Mouse (Mus musculus) kidney, adult 2 months (tissue): ENCODE results near the gene Il31ra. TPM values are rescaled to one million over a fixed set of nuclear protein-coding genes. Genes with fewer than 3 reads are reported as not detected.

Experiments
- DNase-seq: peaks from one replicate; pipeline ENCODE4 v3.0.0; 2021
- H3K27ac ChIP-seq: fragments of 200-500 bp; 2 replicates; pipeline ENCODE4 v1.5.1; 2012; ENCODE audit warnings: low read depth, low read length, control low read depth, inconsistent platforms; ENCODE audit not compliant: insufficient read depth
- H3K27me3 ChIP-seq: fragments of 200-500 bp; replicated peaks from 2 replicates; pipeline ENCODE4 v1.6.1; 2012; ENCODE audit warnings: mild to moderate bottlenecking, moderate library complexity, low read length, inconsistent platforms; ENCODE audit not compliant: control insufficient read depth, insufficient read depth
- H3K36me3 ChIP-seq: fragments of 200-500 bp; 2 replicates; pipeline ENCODE4 v1.6.1; 2012; ENCODE audit warnings: mild to moderate bottlenecking, moderate library complexity, low read length, inconsistent platforms; ENCODE audit not compliant: control insufficient read depth, insufficient read depth
- H3K4me1 ChIP-seq: fragments of 200-500 bp; 2 replicates; pipeline ENCODE4 v1.6.1; 2011; ENCODE audit warnings: low read length; ENCODE audit not compliant: control insufficient read depth, insufficient read depth
- H3K4me3 ChIP-seq: fragments of 200-500 bp; 2 replicates; pipeline ENCODE4 v1.5.1; 2011; ENCODE audit warnings: mild to moderate bottlenecking, low read depth, low read length, control low read depth; ENCODE audit not compliant: insufficient read depth
- CTCF ChIP-seq: fragments of 200-500 bp; conservative IDR thresholded peaks from 2 replicates; pipeline ENCODE4 v1.5.1; 2011; ENCODE audit warnings: low read depth, mild to moderate bottlenecking, control low read depth, low read length, moderate library complexity, mixed read lengths; ENCODE audit not compliant: insufficient read depth, insufficient read length
- POLR2A ChIP-seq: fragments of 200-500 bp; IDR thresholded peaks from one replicate; pipeline ENCODE4 v1.6.1; 2011; ENCODE audit warnings: low read depth, low read length, control low read depth
- WGBS: fragments of 180-500 bp; shearing (Covaris S2); methylation state at CpG from one replicate; pipeline ENCODE4 v1.1.7; 2018; 5-methylcytosine and 5-hydroxymethylcytosine counted together
- polyA plus RNA-seq: library from polyadenylated mRNA; depleted of rRNA; stranded (reverse); fragments of >200 nt; gene quantifications from 2 replicates; pipeline ENCODE4 v1.2.3, GENCODE M21; 2012

Gene Il31ra
- polyA plus RNA-seq, 1 experiment: 0.33 TPM

DNA sequence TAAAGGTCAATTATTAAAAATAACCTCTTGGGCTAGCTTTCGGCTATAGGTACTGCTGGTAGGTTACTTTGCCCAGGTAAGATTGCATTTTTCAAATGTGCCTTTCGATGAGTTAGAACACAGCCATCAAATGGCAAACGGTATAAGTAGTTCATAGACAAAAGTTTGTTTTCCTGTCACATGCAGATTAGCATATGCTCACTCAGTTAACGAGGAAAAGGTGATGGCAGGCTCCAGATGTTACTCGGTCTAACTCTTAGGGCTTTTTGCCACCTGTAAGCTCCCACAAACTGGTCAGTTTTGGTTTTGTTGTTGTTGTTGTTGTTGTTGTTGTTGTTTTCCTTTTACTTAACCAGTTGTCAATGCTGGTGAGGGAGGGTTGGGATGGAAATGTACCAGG lies 85.7 kb downstream of the Il31ra start:
- Histone ChIP-seq H3K4me3 (no peak overlapping the region), H3K36me3 (peaks cover 9% of the 10 kb centered on the region), H3K4me1 (no peaks in the 10 kb centered on the region), H3K27me3 (no peaks in the 10 kb centered on the region), H3K27ac (no peak overlapping the region)
- no peak for DNase-seq
- TF ChIP-seq CTCF: no peak
- TF ChIP-seq POLR2A: no peak
- 77% methylated on average over 5 of the region's 5 CpGs for WGBS

DNA sequence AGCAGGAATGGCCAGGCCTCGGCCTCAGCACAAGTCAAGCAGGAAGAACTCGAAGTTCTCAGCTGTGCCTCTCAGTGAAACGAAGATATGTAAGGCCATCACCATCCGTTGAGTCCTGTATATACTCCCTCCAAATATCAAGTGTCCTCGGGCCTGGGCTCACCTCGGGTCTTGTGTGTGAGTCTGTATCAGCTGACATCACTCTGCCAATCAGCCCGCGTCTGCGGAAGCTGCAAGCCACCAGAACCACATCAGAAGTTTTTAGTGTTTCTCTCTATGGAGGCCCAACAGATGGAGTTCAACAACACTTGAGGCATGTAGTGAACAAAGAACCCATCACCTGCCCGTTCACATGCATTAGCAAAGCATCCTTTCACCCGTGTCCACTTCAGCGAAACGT lies 86.5 kb downstream of the Il31ra start:
- no peak overlapping the region for H3K27ac ChIP-seq
- no peaks in the 10 kb centered on the region for H3K27me3 ChIP-seq
- no peak for TF ChIP-seq POLR2A
- TF ChIP-seq CTCF: no peak
- no peaks in the 10 kb centered on the region for H3K4me1 ChIP-seq
- no peak for DNase-seq
- H3K4me3 ChIP-seq: no peak overlapping the region
- peaks cover 14% of the 10 kb centered on the region for H3K36me3 ChIP-seq
- WGBS: 65% methylated on average over 13 of the region's 13 CpGs

- Histone ChIP-seq H3K4me3 (no peak overlapping the region), H3K27me3 (no peaks in the 10 kb centered on the region), H3K36me3 (peaks cover 15% of the 10 kb centered on the region), H3K4me1 (no peaks in the 10 kb centered on the region), H3K27ac (no peak overlapping the region)
- DNase-seq: no peak
- TF ChIP-seq CTCF: no peak
- no peak for TF ChIP-seq POLR2A
- 70% methylated on average over 13 of the region's 13 CpGs for WGBS
These were observed 87.4 kb downstream of the Il31ra start for GRCm38 (mm10) chr13:112506766-112507165.

DNA sequence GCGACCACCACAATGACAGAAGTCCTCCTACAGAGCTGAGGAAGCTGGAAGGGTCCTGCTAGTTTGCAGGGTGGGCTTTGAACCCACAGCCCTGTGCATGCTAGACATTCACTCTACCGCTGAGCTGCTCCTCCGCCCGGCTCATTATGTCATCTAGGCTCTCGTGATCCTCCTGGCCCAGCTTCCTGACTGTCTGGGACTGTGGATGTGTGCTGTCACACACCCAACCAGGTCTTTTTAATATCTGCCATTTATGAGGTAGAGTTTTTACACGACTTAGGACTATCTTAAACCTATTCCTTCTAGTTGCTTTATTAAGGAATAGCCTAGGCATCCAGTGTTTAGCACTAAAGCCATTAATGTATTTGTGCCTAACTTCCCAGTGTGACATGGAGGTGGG lies 88.7 kb downstream of the Il31ra start:
- DNase-seq: no peak
- Histone ChIP-seq H3K4me1 (no peaks in the 10 kb centered on the region), H3K27me3 (no peaks in the 10 kb centered on the region), H3K27ac (no peak overlapping the region), H3K36me3 (peaks cover 18% of the 10 kb centered on the region), H3K4me3 (no peak overlapping the region)
- TF ChIP-seq POLR2A (no peak), CTCF (no peak)
- 92% methylated on average over 6 of the region's 6 CpGs for WGBS

GRCm38 (mm10) chr13:112503846-112504245 lies 90.3 kb downstream of the Il31ra start:
- WGBS: 72% methylated on average over 13 of the region's 13 CpGs
- H3K27me3 ChIP-seq: no peaks in the 10 kb centered on the region
- DNase-seq: no peak
- TF ChIP-seq POLR2A (no peak), CTCF (no peak)
- H3K4me3 ChIP-seq: no peak overlapping the region
- no peaks in the 10 kb centered on the region for H3K4me1 ChIP-seq
- H3K36me3 ChIP-seq: peaks cover 21% of the 10 kb centered on the region
- H3K27ac ChIP-seq: no peak overlapping the region

DNA sequence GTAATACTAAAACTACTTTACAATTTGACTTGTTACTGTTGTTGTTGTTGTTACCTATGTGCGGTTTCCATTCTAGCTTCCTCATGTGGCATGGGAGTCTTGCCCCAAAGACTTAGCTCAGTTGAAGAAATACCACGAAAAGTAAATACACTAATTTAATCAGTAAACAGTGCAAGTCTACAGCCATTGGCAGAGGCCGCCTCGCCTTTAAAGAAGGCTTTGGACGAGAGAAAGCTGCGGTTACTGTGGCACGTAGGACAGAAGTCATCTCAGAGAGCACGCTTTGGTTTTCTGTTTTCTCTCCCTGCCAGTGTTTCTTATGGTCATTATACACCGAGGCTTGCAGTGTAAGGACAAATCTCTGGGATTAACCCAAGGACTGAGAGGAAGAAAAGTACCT lies 93.7 kb downstream of the Il31ra start:
- H3K27ac ChIP-seq: no peak overlapping the region
- peaks cover 22% of the 10 kb centered on the region for H3K36me3 ChIP-seq
- no peak for DNase-seq
- H3K4me1 ChIP-seq: no peaks in the 10 kb centered on the region
- H3K4me3 ChIP-seq: no peak overlapping the region
- no peaks in the 10 kb centered on the region for H3K27me3 ChIP-seq
- WGBS: 90% methylated on average over 9 of the region's 9 CpGs
- TF ChIP-seq CTCF: no peak
- no peak for TF ChIP-seq POLR2A

DNA sequence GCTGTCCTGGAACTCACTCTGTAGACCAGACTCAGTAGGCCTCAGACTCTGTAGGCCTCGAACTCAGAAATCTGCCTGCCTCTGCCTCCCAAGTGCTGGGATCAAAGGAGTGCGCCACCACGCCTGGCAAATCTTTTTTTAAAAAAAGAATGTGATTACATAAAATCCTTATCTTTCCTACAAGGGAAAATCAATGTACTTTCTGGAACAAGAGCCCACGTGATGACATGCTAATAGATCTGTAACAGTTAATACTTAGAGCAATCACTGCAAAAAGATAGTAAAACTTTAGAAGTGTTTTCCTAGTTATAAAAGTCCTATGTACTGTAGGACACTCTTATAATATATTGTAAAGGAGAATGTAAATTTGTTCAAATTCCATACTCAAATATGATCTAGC lies 94.1 kb downstream of the Il31ra start:
- H3K36me3 ChIP-seq: peaks cover 19% of the 10 kb centered on the region

DNA sequence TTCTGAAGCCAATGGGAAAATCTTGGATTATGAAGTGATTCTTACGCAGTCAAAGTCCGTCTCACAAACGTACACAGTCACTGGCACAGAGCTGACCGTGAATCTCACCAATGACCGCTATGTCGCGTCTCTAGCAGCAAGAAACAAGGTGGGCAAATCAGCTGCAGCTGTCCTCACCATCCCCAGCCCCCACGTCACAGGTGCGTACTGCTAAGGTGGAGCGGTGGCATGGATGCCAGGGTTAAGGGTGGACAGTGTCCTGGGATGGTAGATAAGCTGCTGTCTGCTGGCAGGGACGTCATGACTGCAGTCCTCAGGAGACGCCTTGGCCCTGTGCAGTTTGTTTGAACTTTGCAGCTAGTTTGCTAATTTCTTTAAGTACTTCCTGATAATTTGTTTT lies 99.6 kb downstream of the Il31ra start:
- WGBS: 86% methylated on average over 12 of the region's 12 CpGs
- peaks cover 2% of the 10 kb centered on the region; the same call in 1 of the 2 replicates for H3K4me1 ChIP-seq
- H3K27me3 ChIP-seq: no peaks in the 10 kb centered on the region
- peaks cover 8% of the 10 kb centered on the region for H3K36me3 ChIP-seq
- H3K27ac ChIP-seq: no peak overlapping the region
- no peak for DNase-seq
- peak overlapping the region; percentile 13; the same call in 1 of the 2 replicates for H3K4me3 ChIP-seq
- TF ChIP-seq POLR2A (no peak), CTCF (no peak)

More for the DNA sequence above, 94.1 kb downstream of the Il31ra start:
- Histone ChIP-seq H3K27me3 (no peaks in the 10 kb centered on the region), H3K4me1 (no peaks in the 10 kb centered on the region), H3K4me3 (no peak overlapping the region), H3K27ac (no peak overlapping the region)
- TF ChIP-seq POLR2A (no peak), CTCF (no peak)
- no peak for DNase-seq
- 97% methylated on average over 4 of the region's 4 CpGs for WGBS
